Mouse (Mus musculus): ENCODE measurements around the gene Tomm40l. TPM values are rescaled to one million over a fixed set of nuclear protein-coding genes. Genes with fewer than 3 reads are reported as not detected.

Gene Tomm40l
- polyA plus RNA-seq (2014; fragmentation: Nextera tagmentation; extraction: Ambion mirVana) = 25.0 and 28.2 TPM in 2 replicates

DNA sequence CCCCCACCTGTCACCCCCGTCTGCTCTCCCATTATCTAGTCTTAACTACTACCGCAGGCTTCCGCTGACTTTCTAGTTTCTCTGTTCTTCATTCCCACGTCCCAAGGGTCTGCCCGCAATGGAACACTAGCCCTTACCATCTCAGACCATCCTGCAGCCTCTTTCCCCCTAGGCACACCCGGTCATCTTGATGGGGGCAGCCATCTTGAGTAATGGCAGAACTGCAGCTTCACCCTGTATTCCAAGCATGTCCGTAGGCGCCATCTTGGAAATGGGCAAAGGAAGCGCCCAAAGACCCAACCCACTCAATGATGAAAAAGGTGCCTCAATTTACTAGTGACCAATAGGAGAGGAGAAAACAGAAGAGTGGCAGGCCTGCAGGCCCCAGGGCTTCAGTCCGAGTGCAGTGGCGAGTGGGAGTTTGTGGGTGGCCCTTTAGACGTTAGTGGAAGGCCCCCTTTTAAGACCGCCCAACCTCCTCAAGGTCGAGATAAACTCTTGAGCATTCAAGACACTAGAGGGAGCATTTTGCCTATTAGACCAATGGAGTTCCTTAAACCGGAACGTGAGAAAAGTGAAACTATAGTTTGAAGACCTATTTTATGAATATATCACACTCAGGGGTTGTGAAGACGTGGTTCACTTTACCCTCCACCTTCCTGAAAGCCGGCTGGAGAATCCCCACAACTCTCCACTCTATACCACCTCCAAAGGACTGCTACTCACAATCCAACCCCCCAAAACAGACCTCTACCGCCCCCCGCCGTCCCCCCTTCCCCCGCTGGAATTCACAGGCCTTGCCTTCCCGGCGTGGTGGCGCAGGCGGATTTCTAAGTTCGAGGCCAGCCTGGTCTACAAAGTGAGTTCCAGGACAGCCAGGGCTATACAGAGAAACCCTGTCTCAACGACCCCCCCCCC is at the start of gene Tomm40l:
TSS of gene Tomm40l (minus strand) at position 277 of the 918 bp plus-strand sequence.
- Histone ChIP-seq H3K4me2 (replicated peaks; ENCODE audit: low read depth, low read length) (peak within 1 kb of the TSS; percentile 88), H3K4me1 (ENCODE audit: control insufficient read depth, insufficient read depth, low read length) (peaks cover 7% of the 10 kb centered on the region), H3K27ac (ENCODE audit: low read length) (peak within 1 kb of the TSS; percentile 85), H3K9me3 (ENCODE audit: control insufficient read depth, low read depth, low read length) (no peaks in the 10 kb centered on the region), H3K9ac (replicated peaks; ENCODE audit: low read depth, low read length) (peak within 1 kb of the TSS; percentile 39; the same call in 1 of the 2 replicates), H3K27me3 (ENCODE audit: control insufficient read depth, insufficient read depth, low read length) (no peaks in the 10 kb centered on the region), H3K36me3 (ENCODE audit: control insufficient read depth, insufficient read depth, low read length) (peaks cover 9% of the 10 kb centered on the region), H3K4me3 (ENCODE audit: low read depth, low read length) (peak within 1 kb of the TSS; percentile 52)
- peak; percentile 98 for ATAC-seq (ENCODE audit: insufficient number of reproducible peaks, insufficient read depth, low FRiP score, low read depth)
- WGBS = 1% methylated on average over 28 of the region's 28 CpGs

DNA sequence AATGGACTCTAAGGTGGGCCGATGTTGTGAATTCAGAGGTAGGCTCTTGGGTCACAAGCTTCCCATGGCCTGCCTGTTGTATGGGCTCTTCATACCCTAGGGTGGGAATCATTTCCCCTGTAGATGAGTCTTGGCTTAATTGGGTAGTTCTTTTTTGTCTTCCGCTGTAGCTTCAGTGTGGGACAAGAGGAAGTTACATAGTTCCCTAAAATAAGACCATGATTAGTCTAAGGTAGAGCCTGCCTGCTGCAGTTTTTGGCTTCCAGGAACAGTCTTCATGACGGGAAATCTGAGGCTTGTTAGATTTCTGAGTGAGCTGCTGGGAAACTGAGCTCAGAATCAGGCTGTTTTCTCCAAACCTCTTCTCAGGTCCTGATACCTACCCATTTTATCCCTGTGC is 49.8 kb upstream of the Tomm40l start:
- no peak for ATAC-seq (ENCODE audit: insufficient number of reproducible peaks, insufficient read depth, low FRiP score, low read depth)
- Histone ChIP-seq H3K9me3 (ENCODE audit: control insufficient read depth, low read depth, low read length) (no peaks in the 10 kb centered on the region), H3K9ac (replicated peaks; ENCODE audit: low read depth, low read length) (no peak overlapping the region), H3K4me3 (ENCODE audit: low read depth, low read length) (no peak overlapping the region), H3K27me3 (ENCODE audit: control insufficient read depth, insufficient read depth, low read length) (no peaks in the 10 kb centered on the region), H3K4me1 (ENCODE audit: control insufficient read depth, insufficient read depth, low read length) (peaks cover 12% of the 10 kb centered on the region), H3K36me3 (ENCODE audit: control insufficient read depth, insufficient read depth, low read length) (peaks cover 39% of the 10 kb centered on the region), H3K4me2 (replicated peaks; ENCODE audit: low read depth, low read length) (peak overlapping the region; percentile 85; the same call in 1 of the 2 replicates), H3K27ac (ENCODE audit: low read length) (no peak overlapping the region)
- WGBS = 88% methylated on average over 3 of the region's 3 CpGs

DNA sequence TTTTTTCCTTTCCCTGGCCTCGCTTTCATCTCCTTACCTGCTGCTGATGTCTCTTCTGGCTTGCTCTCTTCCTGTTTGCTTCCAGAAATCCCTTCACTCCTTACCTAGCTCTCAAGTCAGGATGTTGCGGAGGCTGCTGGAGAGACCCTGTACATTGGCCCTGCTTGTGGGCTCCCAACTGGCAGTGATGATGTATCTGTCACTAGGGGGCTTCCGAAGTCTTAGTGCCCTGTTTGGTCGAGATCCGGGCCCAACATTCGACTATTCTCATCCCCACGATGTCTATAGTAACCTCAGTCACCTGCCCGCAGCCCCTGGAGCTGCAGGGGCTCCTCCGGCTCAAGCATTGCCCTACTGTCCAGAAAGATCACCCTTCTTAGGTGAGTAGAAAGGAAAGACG is 49.3 kb upstream of the Tomm40l start:
- Histone ChIP-seq H3K36me3 (ENCODE audit: control insufficient read depth, insufficient read depth, low read length) (peaks cover 34% of the 10 kb centered on the region), H3K4me2 (replicated peaks; ENCODE audit: low read depth, low read length) (peak overlapping the region; percentile 85), H3K27ac (ENCODE audit: low read length) (no peak overlapping the region), H3K9ac (replicated peaks; ENCODE audit: low read depth, low read length) (no peak overlapping the region), H3K4me3 (ENCODE audit: low read depth, low read length) (peak overlapping the region; percentile 70; the same call in 1 of the 2 replicates), H3K27me3 (ENCODE audit: control insufficient read depth, insufficient read depth, low read length) (no peaks in the 10 kb centered on the region), H3K4me1 (ENCODE audit: control insufficient read depth, insufficient read depth, low read length) (peaks cover 12% of the 10 kb centered on the region), H3K9me3 (ENCODE audit: control insufficient read depth, low read depth, low read length) (no peaks in the 10 kb centered on the region)
- 66% methylated on average over 10 of the region's 10 CpGs for WGBS
- ATAC-seq (ENCODE audit: insufficient number of reproducible peaks, insufficient read depth, low FRiP score, low read depth) = no peak

DNA sequence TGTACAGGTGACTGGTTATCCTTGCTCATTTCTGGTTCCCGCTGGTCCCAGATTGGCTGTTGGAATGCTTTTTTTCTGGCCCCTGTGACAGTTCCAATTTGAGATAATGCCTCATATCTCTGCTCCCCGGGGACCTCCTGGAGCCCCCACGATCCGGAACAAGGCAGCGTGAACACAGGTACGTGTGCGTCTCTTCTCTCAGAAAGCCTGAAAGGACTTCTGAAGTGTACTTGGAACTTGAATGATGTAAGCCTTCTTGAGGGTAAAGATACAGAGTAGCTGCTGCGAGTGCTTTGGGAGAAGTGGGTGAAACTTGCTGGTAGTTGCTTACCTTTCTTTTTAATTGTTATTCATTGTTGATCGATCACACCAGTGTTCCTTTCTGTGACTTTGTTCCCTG is 48.9 kb upstream of the Tomm40l start:
- no peak for ATAC-seq (ENCODE audit: insufficient number of reproducible peaks, insufficient read depth, low FRiP score, low read depth)
- peak overlapping the region; percentile 66; the same call in 1 of the 2 replicates for H3K9ac ChIP-seq (replicated peaks; ENCODE audit: low read depth, low read length)
- H3K27ac ChIP-seq (ENCODE audit: low read length) = no peak overlapping the region; the same call in 1 of the 2 replicates
- H3K27me3 ChIP-seq (ENCODE audit: control insufficient read depth, insufficient read depth, low read length) = no peaks in the 10 kb centered on the region
- WGBS = 38% methylated on average over 9 of the region's 9 CpGs
- H3K4me2 ChIP-seq (replicated peaks; ENCODE audit: low read depth, low read length) = peak overlapping the region; percentile 85
- H3K9me3 ChIP-seq (ENCODE audit: control insufficient read depth, low read depth, low read length) = no peaks in the 10 kb centered on the region
- H3K36me3 ChIP-seq (ENCODE audit: control insufficient read depth, insufficient read depth, low read length) = peaks cover 30% of the 10 kb centered on the region
- H3K4me3 ChIP-seq (ENCODE audit: low read depth, low read length) = peak overlapping the region; percentile 70
- H3K4me1 ChIP-seq (ENCODE audit: control insufficient read depth, insufficient read depth, low read length) = peaks cover 12% of the 10 kb centered on the region

DNA sequence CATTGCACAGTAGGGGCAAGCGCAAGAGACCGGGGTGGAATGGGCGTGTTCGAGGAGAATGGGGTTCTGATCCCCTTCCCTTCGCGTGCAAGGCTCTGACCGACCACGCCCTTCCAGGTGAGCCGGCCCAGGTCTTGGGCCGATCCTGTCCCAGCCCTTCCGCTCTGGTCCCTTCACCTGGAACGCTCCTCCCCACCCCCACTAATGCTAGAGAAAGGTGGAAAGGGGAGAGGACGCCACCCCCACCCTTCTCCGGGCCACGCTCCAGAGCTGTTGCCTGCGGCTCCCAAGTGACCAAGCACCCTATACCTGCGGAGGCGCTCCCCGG is 48.2 kb upstream of the Tomm40l start:
- peak overlapping the region; percentile 66 for H3K9ac ChIP-seq (replicated peaks; ENCODE audit: low read depth, low read length)
- peaks cover 12% of the 10 kb centered on the region for H3K4me1 ChIP-seq (ENCODE audit: control insufficient read depth, insufficient read depth, low read length)
- H3K9me3 ChIP-seq (ENCODE audit: control insufficient read depth, low read depth, low read length) = no peaks in the 10 kb centered on the region
- peak overlapping the region; percentile 70 for H3K4me3 ChIP-seq (ENCODE audit: low read depth, low read length)
- peak overlapping the region; percentile 85 for H3K4me2 ChIP-seq (replicated peaks; ENCODE audit: low read depth, low read length)
- H3K27ac ChIP-seq (ENCODE audit: low read length) = peak overlapping the region; percentile 74; the same call in 1 of the 2 replicates
- ATAC-seq (ENCODE audit: insufficient number of reproducible peaks, insufficient read depth, low FRiP score, low read depth) = peak; percentile 87
- H3K36me3 ChIP-seq (ENCODE audit: control insufficient read depth, insufficient read depth, low read length) = peaks cover 24% of the 10 kb centered on the region
- no peaks in the 10 kb centered on the region for H3K27me3 ChIP-seq (ENCODE audit: control insufficient read depth, insufficient read depth, low read length)
- under 1% methylated on average over 19 of the region's 19 CpGs for WGBS

DNA sequence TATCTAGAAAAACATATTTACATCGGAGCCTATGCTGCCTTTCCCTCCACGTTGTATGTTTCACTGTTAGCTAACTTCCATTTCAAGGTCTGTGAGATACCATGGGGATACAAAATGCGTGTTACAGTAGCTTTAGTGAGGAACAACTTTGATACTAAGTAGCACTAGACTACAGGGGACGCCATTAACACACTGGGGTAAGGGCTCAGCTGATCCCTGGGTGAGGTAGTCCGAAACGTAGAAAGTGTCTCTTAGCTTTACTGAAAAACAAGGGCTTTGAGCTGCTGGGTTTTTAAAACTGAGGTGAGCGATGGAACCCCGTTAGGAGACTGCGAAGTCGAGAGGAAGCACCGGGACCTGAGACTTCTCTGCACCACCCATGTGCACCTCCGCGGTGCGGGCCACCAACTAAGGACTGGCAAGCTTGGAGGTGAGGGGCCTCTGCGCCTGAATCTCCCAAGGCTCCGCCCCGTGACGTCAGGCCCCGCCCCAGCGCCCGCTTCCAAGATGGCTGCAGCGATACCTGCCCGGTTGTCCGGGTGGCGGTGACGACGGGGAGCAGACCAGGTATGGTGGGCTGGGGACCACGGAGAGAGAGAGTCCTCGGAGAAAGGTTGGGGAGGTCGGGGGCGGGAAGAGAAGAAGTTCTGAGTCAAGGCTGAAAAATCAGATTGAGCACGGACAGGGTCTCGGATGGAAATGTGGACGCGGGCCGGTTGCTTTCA is 47.7 kb upstream of the Tomm40l start, which contains the start of gene B4galt3:
TSS of gene B4galt3 (plus strand) at position 481 of the 725 bp plus-strand sequence.
- H3K4me1 ChIP-seq (ENCODE audit: control insufficient read depth, insufficient read depth, low read length) = peaks cover 12% of the 10 kb centered on the region
- WGBS = 3% methylated on average over 36 of the region's 36 CpGs
- H3K36me3 ChIP-seq (ENCODE audit: control insufficient read depth, insufficient read depth, low read length) = peaks cover 19% of the 10 kb centered on the region
- H3K4me2 ChIP-seq (replicated peaks; ENCODE audit: low read depth, low read length) = peak within 1 kb of the TSS; percentile 85
- peak within 1 kb of the TSS; percentile 66 for H3K9ac ChIP-seq (replicated peaks; ENCODE audit: low read depth, low read length)
- ATAC-seq (ENCODE audit: insufficient number of reproducible peaks, insufficient read depth, low FRiP score, low read depth) = peak; percentile 93
- H3K27ac ChIP-seq (ENCODE audit: low read length) = peak within 1 kb of the TSS; percentile 74; the same call in 1 of the 2 replicates
- no peaks in the 10 kb centered on the region for H3K9me3 ChIP-seq (ENCODE audit: control insufficient read depth, low read depth, low read length)
- H3K27me3 ChIP-seq (ENCODE audit: control insufficient read depth, insufficient read depth, low read length) = no peaks in the 10 kb centered on the region
- H3K4me3 ChIP-seq (ENCODE audit: low read depth, low read length) = peak within 1 kb of the TSS; percentile 70

DNA sequence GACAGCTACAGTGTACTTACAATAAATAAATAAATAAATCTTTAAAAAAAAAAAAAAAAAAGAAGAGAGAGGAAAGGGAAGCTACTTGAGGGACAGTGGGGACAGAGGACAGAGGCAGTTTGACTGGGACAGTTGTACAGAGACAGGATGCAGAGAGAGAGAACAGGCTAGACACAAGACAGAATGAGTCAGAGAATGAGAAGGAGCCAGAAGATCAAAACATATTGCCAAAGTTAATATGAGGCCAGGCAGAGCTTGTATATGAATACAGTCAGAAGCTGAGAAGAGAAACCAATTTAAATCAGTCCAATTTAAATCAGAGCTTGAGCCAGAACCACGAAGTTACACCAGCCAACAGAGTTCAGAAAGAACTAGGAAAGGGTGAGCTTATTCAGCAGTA is 46.0 kb upstream of the Tomm40l start:
- Histone ChIP-seq H3K9ac (replicated peaks; ENCODE audit: low read depth, low read length) (no peak overlapping the region), H3K27me3 (ENCODE audit: control insufficient read depth, insufficient read depth, low read length) (no peaks in the 10 kb centered on the region), H3K4me2 (replicated peaks; ENCODE audit: low read depth, low read length) (no peak overlapping the region), H3K36me3 (ENCODE audit: control insufficient read depth, insufficient read depth, low read length) (peaks cover 3% of the 10 kb centered on the region; the same call in 1 of the 2 replicates), H3K4me3 (ENCODE audit: low read depth, low read length) (no peak overlapping the region), H3K9me3 (ENCODE audit: control insufficient read depth, low read depth, low read length) (no peaks in the 10 kb centered on the region), H3K4me1 (ENCODE audit: control insufficient read depth, insufficient read depth, low read length) (peaks cover 12% of the 10 kb centered on the region), H3K27ac (ENCODE audit: low read length) (no peak overlapping the region)
- ATAC-seq (ENCODE audit: insufficient number of reproducible peaks, insufficient read depth, low FRiP score, low read depth) = no peak
- WGBS = 63% methylated on average over 1 of the region's 1 CpGs

DNA sequence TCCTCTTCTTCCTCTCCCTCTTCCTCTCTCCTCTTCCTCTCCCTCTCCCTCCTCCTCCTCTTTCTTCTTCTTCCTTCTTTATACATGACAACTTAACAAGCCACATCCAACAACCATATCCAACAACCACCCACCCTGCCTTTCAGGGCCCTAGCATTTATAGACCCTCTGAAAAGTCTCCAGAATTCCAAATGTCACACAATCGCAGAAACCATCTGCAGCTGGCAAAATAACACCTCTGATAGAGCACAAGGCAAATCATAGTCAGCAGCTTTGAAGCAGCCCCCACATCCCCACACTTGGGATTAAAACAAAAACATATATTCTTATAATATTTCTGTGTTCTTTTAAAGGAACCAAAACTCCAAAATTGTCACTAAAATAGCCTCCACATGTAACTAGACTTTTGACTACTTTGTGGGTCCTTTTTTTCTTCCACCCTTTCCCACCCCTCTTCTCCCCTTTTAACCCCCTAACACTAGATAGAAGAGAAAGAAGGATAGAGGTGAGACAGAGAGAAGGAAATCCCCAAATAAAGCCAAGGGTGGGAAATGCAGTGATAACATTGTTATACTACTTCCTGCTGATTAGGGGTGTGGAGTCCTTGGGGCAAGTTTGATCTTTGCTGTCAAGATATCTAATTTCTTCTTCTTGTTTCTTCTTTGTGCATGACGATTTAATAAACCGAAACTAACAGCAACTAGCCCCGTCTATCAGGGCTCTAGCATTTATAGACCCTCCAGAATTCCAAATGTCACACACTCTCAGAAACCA is 43.8 kb upstream of the Tomm40l start:
- 66% methylated on average over 4 of the region's 4 CpGs for WGBS
- Histone ChIP-seq H3K4me2 (replicated peaks; ENCODE audit: low read depth, low read length) (no peak overlapping the region), H3K9ac (replicated peaks; ENCODE audit: low read depth, low read length) (no peak overlapping the region), H3K27me3 (ENCODE audit: control insufficient read depth, insufficient read depth, low read length) (no peaks in the 10 kb centered on the region), H3K27ac (ENCODE audit: low read length) (no peak overlapping the region), H3K4me3 (ENCODE audit: low read depth, low read length) (no peak overlapping the region), H3K36me3 (ENCODE audit: control insufficient read depth, insufficient read depth, low read length) (no peaks in the 10 kb centered on the region), H3K9me3 (ENCODE audit: control insufficient read depth, low read depth, low read length) (no peaks in the 10 kb centered on the region), H3K4me1 (ENCODE audit: control insufficient read depth, insufficient read depth, low read length) (peaks cover 12% of the 10 kb centered on the region)
- no peak for ATAC-seq (ENCODE audit: insufficient number of reproducible peaks, insufficient read depth, low FRiP score, low read depth)
